Mouse (Mus musculus) heart, adult 8-10 months (tissue): Measurements from ENCODE around the gene Rgs11. TPM values are rescaled to one million over a fixed set of nuclear protein-coding genes. Genes with fewer than 3 reads are reported as not detected.

Experiments used
- DNase-seq: peaks from one replicate; pipeline ENCODE4 v3.0.0; 2022; ENCODE audit warnings: low spot score
- total RNA-seq, 4 experiments: library from RNA; stranded (reverse); gene quantifications; 2 replicates each; pipeline ENCODE4 v1.2.4; 2022

The Rgs11 gene
- total RNA-seq, 4 experiments from 2014 or later, result 0.16 to 1.4 (median 1.0) TPM; not detected in 1

DNA sequence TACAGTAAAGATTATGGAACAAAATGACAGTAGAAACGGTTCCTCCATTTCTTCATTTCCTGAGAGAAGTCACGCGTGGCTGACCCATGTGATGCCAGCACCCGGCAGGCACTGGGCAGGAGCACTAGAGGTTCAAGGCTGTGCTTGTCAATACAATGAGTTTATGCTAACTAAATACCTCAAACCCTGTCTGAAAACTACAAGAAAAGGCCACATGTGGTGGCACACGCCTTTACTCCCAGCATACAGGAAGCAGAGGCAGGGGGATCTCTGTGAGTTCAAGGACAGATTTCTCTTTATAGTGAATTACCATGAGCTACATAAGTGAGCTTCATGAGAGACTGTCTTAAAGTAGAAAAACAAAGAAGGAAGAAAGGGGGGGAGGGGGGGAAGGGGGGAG, 28.4 kb downstream of the Rgs11 start:
- no peak for DNase-seq

DNA sequence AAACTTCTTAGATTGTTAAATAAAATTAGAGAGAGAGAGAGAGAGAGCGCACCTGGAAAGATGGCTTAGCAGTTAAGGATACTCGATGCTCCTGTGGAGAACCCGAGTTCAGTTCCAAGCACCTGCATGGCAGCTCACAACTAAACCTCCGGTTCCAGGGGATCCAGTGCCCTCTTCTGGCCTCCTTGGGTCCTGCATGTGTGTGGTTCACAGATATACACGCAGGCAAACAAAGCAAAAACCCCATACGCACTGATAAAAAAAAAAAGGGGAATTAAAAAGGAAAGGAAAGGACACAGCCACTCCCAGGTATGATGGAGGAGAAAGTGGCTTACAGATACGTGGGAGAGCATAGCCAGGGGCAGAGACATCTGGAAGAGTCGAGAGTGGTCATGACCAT, 30.1 kb downstream of the Rgs11 start:
- no peak for DNase-seq

- DNase-seq, result no peak
Observed at GRCm38 (mm10) chr17:26234386-26234785, 31.6 kb downstream of the Rgs11 start.

GRCm38 (mm10) chr17:26235077-26235815, 32.5 kb downstream of the Rgs11 start:
- DNase-seq, result no peak

DNA sequence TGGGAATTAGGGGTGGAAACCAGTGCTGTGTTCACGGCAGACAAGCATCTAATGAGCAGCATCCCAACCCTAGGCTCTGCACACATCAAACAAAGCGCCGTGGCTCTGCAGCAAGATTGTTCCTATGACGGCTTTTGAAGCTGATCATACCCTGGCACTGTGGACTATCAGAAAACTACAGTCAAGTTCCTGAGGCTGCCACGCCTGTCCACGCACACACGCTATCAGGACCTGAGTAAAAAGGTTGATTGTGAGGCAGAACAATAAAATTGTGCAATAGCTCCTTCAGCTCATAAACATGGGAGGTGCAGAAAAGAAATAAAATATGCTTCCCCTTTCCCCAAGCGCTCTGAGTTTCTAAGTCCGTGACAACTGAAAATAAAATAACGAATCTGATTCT, 34.9 kb downstream of the Rgs11 start:
- DNase-seq, result no peak

DNA sequence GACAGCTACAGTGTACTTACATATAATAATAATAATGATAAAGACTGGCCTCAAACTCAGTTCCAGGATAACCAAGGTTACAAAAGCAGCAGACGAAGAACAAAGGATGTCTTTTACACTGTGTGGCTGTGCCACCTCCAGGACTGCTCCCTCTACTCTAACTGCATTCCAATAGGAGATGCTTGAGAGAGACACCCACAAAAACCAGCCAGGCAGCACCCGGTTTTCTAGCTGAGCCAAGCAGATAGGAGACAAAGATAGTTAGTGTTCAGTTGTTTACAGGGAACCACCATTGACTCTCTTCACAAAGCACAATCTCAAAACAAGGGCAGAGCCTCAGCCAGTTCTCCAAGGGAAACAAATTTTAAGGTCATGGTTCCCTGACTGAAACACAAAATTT, 36.8 kb downstream of the Rgs11 start:
- no peak for DNase-seq

- no peak for DNase-seq
Observed at GRCm38 (mm10) chr17:26240120-26240790, 37.5 kb downstream of the Rgs11 start.

DNA sequence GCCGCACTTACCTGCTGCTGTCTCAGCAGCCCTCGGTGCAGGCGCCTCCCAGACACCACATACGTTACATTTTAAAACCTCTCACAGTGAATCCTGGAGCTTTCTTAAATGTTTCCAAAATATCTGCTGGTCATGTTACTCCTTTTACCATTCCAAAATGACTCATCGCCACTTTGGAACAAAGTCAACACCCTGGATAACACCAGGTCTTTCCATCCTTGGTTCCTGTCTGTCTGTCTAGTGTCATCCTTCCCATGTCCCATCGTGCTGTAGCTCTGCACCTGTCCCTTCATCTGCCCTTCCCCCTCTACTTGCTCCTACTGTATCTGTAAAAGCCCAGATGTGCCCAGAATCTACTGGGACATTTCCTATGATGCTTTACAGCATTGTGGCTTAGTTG, 38.2 kb downstream of the Rgs11 start:
- DNase-seq, result no peak

DNA sequence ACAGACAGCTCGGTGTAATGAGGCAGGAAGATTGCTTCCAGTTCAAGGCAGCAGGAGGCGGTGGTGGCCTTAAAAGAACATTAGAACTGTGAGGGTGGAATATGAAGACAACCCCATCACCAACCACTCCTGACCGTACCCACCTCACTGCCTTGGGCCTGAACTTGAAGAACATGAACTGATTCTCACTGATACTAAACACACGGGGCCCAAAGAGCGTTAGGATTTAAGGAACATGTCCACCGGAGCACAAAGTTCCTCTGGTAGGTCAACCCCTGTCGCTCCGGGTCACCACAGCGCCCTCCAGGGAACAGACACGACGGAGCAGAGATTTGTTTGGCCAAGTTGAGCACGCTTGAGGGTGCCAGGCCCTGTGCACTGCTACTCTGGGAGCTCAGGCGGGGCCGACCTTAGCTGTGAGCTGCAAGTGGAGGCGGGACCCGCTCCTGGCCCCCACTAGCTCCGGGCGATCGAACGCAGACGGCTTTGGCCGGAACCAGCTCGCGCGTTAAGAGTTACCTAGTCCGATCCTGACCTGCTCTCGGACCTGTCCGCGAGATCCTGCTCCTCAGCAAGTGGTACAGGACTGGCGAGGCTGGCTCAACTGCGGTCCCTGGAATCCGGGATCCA, 40.8 kb downstream of the Rgs11 start:
- peak; percentile 63 for DNase-seq

DNA sequence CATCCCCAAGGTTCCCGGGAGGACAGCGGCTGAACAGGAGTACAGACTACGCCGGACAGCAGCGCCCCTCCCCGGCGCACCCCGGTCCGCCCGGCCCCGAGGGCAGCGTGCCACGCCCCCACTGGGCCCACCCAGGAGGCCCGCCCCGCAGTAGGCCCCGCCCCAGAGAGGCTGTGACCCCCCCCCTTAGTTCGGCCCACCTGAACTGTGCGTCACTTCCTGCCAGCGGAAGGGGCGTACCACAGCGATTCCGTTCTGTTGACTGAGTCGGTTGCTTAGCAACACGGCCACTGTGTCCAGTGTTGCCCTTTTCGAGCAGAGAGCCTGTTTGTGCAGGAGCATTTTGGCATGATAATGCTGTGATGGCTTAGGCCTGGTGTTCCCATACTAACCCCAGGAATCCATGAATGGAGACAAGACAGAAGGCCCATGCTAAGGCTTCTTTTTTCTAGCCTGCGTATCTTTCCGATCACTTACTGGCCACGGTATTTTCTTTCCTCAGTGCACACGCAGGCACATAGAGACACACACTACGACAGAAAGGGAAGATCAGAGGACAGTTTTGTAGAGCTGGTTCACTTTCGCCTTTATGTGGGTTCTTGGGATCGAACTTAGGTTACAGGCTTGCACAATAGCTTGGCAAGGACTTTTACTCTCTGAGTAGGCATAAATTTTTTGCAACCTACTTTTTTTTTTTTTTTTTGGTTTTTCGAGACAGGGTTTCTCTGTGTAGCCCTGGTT, 41.5 kb downstream of the Rgs11 start, which contains the start of gene Fam234a:
Gene Fam234a (minus strand): TSS at position 142 of the 741 bp plus-strand sequence.
- peak; percentile 94 for DNase-seq

DNA sequence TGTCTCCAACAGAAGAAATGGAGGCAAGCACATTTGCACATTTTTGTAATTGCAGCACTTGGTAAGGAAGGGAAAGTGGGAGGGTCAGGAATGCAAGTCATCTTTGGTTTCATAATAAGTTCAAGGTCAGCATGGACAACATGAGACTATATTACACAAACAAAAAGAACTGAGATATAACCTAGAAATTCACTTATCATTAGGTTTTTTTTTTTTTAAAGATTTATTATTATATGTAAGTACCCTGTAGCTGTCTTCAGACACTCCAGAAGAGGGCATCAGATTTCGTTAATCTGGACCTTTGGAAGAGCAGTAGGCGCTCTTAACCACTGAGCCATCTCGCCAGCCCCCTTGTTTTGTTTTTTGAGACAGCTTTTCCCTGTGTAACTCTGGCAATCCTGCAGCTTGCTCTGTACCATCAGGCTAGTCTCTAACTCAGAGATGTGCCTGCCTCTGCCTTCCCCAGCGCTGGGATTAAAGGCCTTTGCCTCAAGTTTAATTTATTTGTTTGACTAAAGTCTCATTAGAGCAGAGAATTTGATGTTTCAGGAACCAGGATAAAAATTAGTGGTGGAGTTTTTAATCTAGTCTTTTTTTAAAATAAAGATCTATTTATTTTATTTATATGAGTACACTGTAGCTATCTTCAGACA, 49.3 kb downstream of the Rgs11 start:
- DNase-seq, result no peak

DNA sequence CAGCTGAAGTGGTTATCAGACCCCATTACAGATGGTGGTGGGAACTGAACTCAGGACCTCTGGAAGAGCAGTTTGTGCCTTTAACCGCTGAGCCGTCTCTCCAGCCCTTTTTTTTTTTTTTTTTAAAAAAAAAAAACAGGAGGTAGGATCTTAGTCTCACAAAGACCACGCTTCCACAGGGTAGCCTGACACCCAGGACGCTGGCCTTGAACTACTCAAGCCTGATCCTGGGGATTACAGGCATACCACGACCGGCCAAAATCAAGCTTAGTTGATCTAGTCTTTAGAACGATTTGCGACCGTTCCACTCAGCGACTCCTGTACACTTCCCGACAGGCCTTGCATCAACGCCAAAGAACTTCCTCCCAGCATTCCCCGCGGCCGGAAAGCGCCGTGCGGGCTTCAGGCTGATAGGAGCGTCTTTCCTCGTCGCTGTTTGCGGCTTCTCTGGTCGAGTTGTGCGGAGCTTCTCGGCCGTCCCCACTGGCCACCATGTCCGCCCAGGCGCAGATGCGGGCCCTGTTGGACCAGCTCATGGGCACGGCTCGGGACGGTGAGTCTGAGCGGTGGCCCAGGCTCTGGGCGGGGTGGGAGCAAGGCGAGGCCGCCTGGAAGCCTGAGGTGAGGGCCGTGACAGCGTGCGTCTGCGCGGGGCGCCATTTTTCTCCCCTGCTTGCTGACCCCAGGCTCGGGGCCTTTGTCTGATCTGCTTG, 49.9 kb downstream of the Rgs11 start, which contains the start of gene Luc7l:
Gene Luc7l (plus strand): TSS at position 358 of the 713 bp plus-strand sequence.
- peak; percentile 98 for DNase-seq

GRCm38 (mm10) chr17:26253399-26253798, 50.6 kb downstream of the Rgs11 start:
- no peak for DNase-seq

GRCm38 (mm10) chr17:26255313-26255712, 52.6 kb downstream of the Rgs11 start:
- no peak for DNase-seq

Other genes with a start within 250 kb of the Rgs11 start
- 1 to 10 TPM; 5.4 to 8.1 (median 6.8) TPM for gene Capn15, start 217.2 kb upstream of the Rgs11 start, total RNA-seq
- gene Rab11fip3, start 133.4 kb upstream of the Rgs11 start, total RNA-seq, result 10 to 100 TPM; 30.0 to 33.6 (median 32.2) TPM
- gene Decr2, start 112.6 kb upstream of the Rgs11 start, total RNA-seq, result 10 to 100 TPM; 10.2 to 11.2 (median 11.0) TPM
- gene Nme4, start 107.3 kb upstream of the Rgs11 start, total RNA-seq, result 1 to 10 TPM; 5.0 to 7.6 (median 5.9) TPM
- gene Tmem8, start 89.7 kb upstream of the Rgs11 start, total RNA-seq, result 1 to 10 TPM; 6.0 to 7.0 (median 6.2) TPM
- 100 to 1,000 TPM; 160 to 201 (median 177) TPM for gene Mrpl28, start 79.5 kb upstream of the Rgs11 start, total RNA-seq
- 10 to 100 TPM; 16.1 to 21.6 (median 17.3) TPM for gene Axin1, start 64.3 kb upstream of the Rgs11 start, total RNA-seq
- not detected for gene Pdia2, start 3.9 kb upstream of the Rgs11 start, total RNA-seq
- gene Arhgdig, start 4.8 kb downstream of the Rgs11 start, total RNA-seq, result under 1 TPM; 0.26 to 0.94 (median 0.76) TPM
- 100 to 1,000 TPM; 118 to 143 (median 133) TPM for gene Fam234a, start 41.3 kb downstream of the Rgs11 start, total RNA-seq
- 10 to 100 TPM in 3 of 4 experiments, 1 to 10 TPM in 1; 10.0 to 16.5 (median 13.8) TPM for gene Luc7l, start 49.9 kb downstream of the Rgs11 start, total RNA-seq
- 1 to 10 TPM; 3.6 to 5.1 (median 4.4) TPM for gene Neurl1b, start 211.9 kb downstream of the Rgs11 start, total RNA-seq